13 mouse cellular contexts compared by ENCODE assay signal in genomic region chr9:92589021-92589420, GRCm38 (mm10).
"Had no signal": no experiment of that assay in that cellular context is flagged by ENCODE, and none has a peak within 500 bp of the region (broad histone marks: within the 10 kb centered on the region; RNA-seq: fewer than 3 reads in every experiment).

No protein-coding gene starts in this region.

- DNase-seq: kidney, postnatal 14 days; lung, adult 2 months; lung, postnatal 36 days; retina, postnatal 1 day; thymus, adult 18-20 months; thymus, postnatal 14 days had no signal

- H3K4me3 ChIP-seq: kidney, embryonic 15.5 days; left cerebral cortex, adult 2 months; limb, embryonic 10.5 days; liver, embryonic 15.5 days; midbrain, embryonic 15.5 days; neural tube, embryonic 12.5 days; stomach, embryonic 15.5 days had no signal

- H3K27ac ChIP-seq: kidney, embryonic 15.5 days; left cerebral cortex, adult 2 months; limb, embryonic 10.5 days; liver, embryonic 15.5 days; midbrain, embryonic 15.5 days; neural tube, embryonic 12.5 days; stomach, embryonic 15.5 days had no signal
